Comparison of ENCODE assay signal across 9 mouse cellular contexts in genomic region chr15:101260387-101260786, GRCm38 (mm10). TPM values are rescaled to one million over a fixed set of nuclear protein-coding genes. Genes with fewer than 3 reads are reported as not detected.
DNase-seq lines count a peak whose midpoint lies in the region.
"Had no signal": no experiment of that assay in that cellular context is flagged by ENCODE, and none has a peak within 500 bp of the region (broad histone marks: within the 10 kb centered on the region; RNA-seq: fewer than 3 reads in every experiment).

No protein-coding gene starts in this region.

- H3K9me3 ChIP-seq in hindbrain, embryonic 10.5 days = no peaks in the 10 kb centered on the region

- peaks cover 22% of the 10 kb centered on the region for H3K27me3 ChIP-seq in hindbrain, embryonic 10.5 days (ENCODE audit: insufficient read depth, poor library complexity, severe bottlenecking)

- H3K4me3 ChIP-seq in hindbrain, embryonic 10.5 days = no peak overlapping the region

- H3K27ac ChIP-seq in hindbrain, embryonic 10.5 days = no peak overlapping the region
- H3K27ac ChIP-seq: macrophage had no signal

- 57% methylated on average over 10 of the region's 10 CpGs for WGBS in hindbrain, embryonic 10.5 days

- H3K4me1 ChIP-seq in hindbrain, embryonic 10.5 days (replicated peaks) = peaks cover 52% of the 10 kb centered on the region

- no peaks in the 10 kb centered on the region for H3K36me3 ChIP-seq in hindbrain, embryonic 10.5 days

- intact Hi-C loops in gastrocnemius, postnatal 14 days (cut with DNase I; ENCODE audit: low total_unique reads) = no loop called here

- DNase-seq in cerebellum, postnatal 36 days = peak; percentile 27 to 35
- no peak for DNase-seq in cerebellum, adult 9-10 months
- peak; percentile 88 for DNase-seq in gastrocnemius, postnatal 14 days
- peak; percentile 78 for DNase-seq in kidney, adult 11 months
- peak; percentile 65 for DNase-seq in lung, postnatal 14 days
- DNase-seq in right cerebral cortex, postnatal 14 days = no peak
- no peak for DNase-seq in cerebellum, adult 11 months
- no peak for DNase-seq in hindbrain, embryonic 10.5 days (ENCODE audit: low spot score)

RNA-seq across cellular contexts. Expression of gene Nr4a1, which starts 6.3 kb away (rescaled TPM):
- 10 to 100 TPM; 30.5 to 49.0 TPM for total RNA-seq in gastrocnemius, postnatal 14 days (2021)
- polyA plus RNA-seq in hindbrain, embryonic 10.5 days (2016; fragmentation: Nextera tagmentation; extraction: Ambion mirVana) = 4.8 and 5.1 TPM in 2 replicates

RNA-seq across cellular contexts. Expression of gene Atg101, which starts 23.7 kb away (rescaled TPM):
- 10 to 100 TPM; 27.7 to 35.0 TPM for total RNA-seq in gastrocnemius, postnatal 14 days (2021)
- 79.0 and 82.1 TPM in 2 replicates for polyA plus RNA-seq in hindbrain, embryonic 10.5 days (2016; fragmentation: Nextera tagmentation; extraction: Ambion mirVana)

RNA-seq across cellular contexts. Expression of gene 6030408B16Rik, which starts 32.6 kb away (rescaled TPM):
- total RNA-seq in gastrocnemius, postnatal 14 days (2021) = under 1 TPM; 0.22 to 0.29 TPM
- polyA plus RNA-seq in hindbrain, embryonic 10.5 days (2016; fragmentation: Nextera tagmentation; extraction: Ambion mirVana) = 0.27 and 0.39 TPM in 2 replicates
- polyA plus RNA-seq: macrophage had no signal

RNA-seq across cellular contexts. Expression of gene Grasp, which starts 36.4 kb away (rescaled TPM):
- 1 to 10 TPM; 8.3 to 9.4 TPM for total RNA-seq in gastrocnemius, postnatal 14 days (2021)
- polyA plus RNA-seq in hindbrain, embryonic 10.5 days (2016; fragmentation: Nextera tagmentation; extraction: Ambion mirVana) = 5.5 and 5.8 TPM in 2 replicates

Comparison
In these comparisons a context has a peak if more than half of its experiments do, and no peak if none do; other contexts are left out.
1. DNase-seq: peak in cerebellum, postnatal 36 days (2 of 2), gastrocnemius, postnatal 14 days (single experiment), kidney, adult 11 months (single experiment) and lung, postnatal 14 days (single experiment); none in cerebellum, adult 9-10 months (single experiment), right cerebral cortex, postnatal 14 days (single experiment), cerebellum, adult 11 months (single experiment) and hindbrain, embryonic 10.5 days (single experiment).